Mouse (Mus musculus): Measurements from ENCODE around the gene Ror1.

Ror1 gene

DNA sequence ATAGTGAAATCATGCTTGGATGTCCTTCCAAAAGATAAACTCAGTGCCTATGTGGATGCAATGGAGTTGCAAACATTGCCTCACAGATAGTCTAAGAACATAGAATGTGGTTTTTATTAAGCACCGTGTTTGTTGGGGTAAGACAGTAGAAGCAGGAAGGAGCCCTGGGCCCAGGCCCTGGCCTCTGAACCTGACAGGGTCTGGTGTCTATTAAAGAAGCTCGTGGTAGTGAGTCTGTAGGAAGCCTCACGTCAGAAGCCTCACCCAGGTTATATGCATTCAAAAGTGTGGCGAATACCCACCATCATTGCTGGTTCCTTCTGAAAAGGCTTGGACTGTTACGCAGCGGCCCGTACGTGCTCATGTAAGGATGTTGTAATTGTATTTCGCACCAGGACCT lies 157.8 kb downstream of the Ror1 start:
- DNase-seq (ENCODE audit: low spot score), result no peak

DNA sequence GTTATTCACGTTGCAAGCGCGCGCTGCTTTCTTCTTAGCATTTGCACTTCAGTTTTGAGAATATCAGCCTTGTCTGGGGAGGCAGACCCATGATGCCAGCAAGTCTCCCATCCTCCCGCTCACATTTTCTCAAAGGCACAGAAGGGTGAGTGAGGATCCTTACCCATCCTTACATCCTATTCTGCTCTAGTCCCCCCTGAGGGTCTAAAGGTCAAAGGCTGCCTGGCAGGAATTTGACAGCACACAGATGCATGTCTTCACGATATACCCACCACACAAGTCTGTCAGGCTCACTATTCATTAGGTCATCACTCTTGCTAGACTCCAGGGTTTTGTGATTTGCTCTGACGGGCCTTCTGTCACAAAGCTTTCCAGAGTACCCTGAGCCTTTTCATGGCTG lies 158.2 kb downstream of the Ror1 start:
- no peak for DNase-seq (ENCODE audit: low spot score)

GRCm38 (mm10) chr4:100258462-100258861 lies 162.9 kb downstream of the Ror1 start:
- no peak for DNase-seq (ENCODE audit: low spot score)

DNA sequence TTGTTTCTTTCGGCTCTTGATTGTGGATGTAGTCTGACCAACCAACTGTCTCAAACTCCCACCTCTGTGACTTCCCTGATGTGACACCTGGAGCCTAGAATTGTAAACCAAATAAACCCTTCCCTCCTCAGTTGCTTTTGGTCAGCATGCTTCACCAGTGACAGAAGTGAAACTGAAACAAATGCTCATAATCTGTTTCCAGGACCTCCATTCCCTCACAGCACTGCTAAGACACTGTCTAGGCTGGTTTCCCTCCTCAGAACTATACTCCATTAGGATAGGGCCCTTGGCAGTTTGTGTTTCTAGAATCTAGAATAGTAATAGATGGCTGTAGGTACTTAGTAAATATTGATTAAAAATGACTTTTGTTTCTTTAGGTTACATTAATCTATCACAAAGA lies 168.3 kb downstream of the Ror1 start:
- DNase-seq (ENCODE audit: low spot score), result no peak

GRCm38 (mm10) chr4:100271059-100271735 lies 175.6 kb downstream of the Ror1 start:
- DNase-seq (ENCODE audit: low spot score), result no peak

DNA sequence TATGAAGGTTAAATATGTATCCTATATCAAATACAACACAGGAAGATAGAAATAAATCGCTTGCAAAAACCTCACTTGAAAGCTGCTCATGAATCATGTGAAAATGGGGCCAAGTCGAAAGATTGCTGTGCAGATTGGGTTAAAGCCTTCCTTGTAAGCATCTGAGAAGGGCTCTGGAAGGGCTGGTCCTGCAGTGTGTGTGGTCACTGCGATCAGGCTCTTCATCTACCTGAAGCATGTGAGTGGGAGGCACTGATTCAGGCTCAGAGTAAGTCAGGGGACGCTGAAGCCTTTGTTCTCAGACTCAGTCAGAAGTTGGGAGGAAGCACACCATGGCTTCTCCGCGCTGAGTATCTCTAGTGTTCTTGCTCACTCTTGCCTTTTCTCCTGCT lies 176.1 kb downstream of the Ror1 start:
- no peak for DNase-seq (ENCODE audit: low spot score)

- no peak for DNase-seq (ENCODE audit: low spot score)
These were observed 177.8 kb downstream of the Ror1 start for GRCm38 (mm10) chr4:100273356-100273755.

- DNase-seq (ENCODE audit: low spot score), result no peak
These were observed 178.4 kb downstream of the Ror1 start for GRCm38 (mm10) chr4:100273807-100274480.

DNA sequence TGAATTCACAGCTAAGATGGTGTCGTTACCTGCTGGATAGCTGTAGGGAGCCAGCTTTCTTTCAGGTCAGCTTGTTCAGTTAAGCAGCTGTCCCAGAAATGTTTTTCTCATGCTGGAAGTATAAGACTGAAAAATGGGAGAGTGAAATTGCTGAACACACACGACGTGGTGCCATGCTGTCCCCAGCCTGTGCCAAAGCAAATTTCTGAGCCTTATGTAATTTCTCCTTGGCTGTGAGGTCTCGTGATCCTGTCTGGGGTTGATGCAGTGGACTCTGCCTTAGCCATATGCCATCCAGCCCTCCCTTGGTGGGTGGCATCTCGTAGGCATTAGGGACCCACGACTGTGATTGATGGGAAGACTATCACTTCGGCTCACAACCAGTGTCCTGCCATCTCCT lies 180.9 kb downstream of the Ror1 start:
- DNase-seq (ENCODE audit: low spot score), result no peak

DNA sequence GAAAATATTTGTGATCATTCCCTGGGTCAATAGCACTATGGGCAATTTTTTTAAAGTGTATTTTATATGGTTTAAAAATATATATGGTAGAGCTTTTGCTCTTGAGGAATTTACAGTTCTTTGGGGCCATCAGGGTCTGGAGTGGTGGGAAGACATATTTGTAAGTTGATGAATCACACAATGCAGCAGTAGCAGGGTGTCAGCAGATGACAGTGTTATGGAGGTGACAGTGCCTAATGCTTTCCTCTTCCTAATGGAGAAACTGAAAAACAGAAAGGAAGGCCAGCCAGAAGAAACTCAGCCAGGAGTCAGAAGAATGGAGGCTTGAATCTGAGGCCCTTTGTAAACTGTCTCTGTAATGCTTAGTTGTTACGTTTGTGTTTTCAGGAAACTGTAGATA lies 181.4 kb downstream of the Ror1 start:
- DNase-seq (ENCODE audit: low spot score), result no peak

GRCm38 (mm10) chr4:100283171-100283880 lies 187.7 kb downstream of the Ror1 start:
- DNase-seq (ENCODE audit: low spot score), result no peak

DNA sequence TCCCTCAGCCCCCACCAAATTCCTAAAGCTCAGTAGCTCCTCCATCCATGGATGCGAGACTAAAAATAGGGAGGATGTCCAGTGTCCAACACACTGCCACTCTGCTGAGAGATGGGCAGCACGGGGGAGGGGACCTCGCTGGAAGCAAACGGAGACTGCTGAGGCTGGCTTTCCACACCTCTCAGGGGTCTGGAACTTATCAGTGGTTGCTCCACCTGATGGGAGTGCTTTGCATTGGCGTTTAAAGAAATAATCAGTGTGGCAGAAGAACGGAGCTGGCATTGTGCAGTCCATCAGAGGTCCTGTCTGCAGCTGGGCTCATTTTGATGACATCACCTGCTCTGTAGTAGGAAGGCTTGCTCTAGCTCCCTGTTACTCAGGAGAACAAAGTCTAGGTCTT lies 188.9 kb downstream of the Ror1 start:
- no peak for DNase-seq (ENCODE audit: low spot score)

GRCm38 (mm10) chr4:100286111-100286541 lies 190.5 kb downstream of the Ror1 start:
- no peak for DNase-seq (ENCODE audit: low spot score)

GRCm38 (mm10) chr4:100286800-100287199 lies 191.2 kb downstream of the Ror1 start:
- no peak for DNase-seq (ENCODE audit: low spot score)

- DNase-seq (ENCODE audit: low spot score), result no peak
These were observed 192.2 kb downstream of the Ror1 start for GRCm38 (mm10) chr4:100287829-100288228.

DNA sequence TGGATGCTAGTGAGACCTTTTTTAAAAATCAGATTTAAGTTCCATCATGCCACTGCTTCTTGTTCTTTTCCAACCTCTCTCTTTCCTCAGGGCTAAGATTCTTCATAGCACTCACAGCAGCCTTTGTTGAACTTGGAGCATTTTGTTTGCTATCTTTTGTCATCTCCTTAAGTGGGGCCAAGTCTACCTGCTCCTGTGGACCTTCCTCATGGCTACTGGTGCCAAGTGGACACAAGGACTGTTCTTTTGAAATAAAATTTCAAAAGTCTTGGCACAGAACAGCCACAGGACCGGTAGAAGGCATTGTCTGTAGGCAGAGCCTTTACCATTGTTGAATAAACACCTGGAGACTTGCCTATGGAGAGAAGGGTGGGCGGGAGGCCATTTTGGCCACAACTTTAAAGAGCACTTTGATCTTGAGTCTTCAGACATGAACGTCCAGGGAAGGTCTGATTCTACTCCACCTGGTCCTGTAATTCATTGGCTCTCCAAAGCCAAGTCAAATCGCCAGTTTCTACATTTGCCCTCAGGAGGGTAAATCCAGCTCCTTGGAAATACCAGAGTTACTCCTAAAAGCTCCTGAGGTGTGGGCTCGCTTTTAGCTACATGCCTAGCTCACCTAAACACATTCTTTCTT lies 195.5 kb downstream of the Ror1 start:
- DNase-seq (ENCODE audit: low spot score), result no peak

GRCm38 (mm10) chr4:100297678-100298077 lies 202.1 kb downstream of the Ror1 start:
- no peak for DNase-seq (ENCODE audit: low spot score)

DNA sequence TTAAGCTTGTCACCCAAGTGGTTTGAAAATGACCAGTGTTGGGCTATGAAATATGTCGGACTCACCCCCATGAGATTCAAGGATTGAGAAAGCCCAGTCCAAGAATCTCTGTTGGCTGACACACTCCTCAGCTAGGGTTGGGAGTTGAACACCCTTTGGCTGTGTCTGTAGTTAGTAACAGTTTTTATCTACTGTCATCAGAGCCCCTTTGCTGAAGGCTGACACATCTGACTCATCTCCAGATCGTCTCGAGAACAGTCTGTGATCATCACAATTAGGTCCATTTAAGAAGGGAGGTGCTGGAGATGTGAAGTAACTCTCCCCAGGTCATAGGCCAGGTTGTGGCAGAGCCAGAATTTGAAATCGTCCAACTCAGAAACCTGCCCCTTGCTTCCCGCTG lies 203.0 kb downstream of the Ror1 start:
- DNase-seq (ENCODE audit: low spot score), result no peak

DNA sequence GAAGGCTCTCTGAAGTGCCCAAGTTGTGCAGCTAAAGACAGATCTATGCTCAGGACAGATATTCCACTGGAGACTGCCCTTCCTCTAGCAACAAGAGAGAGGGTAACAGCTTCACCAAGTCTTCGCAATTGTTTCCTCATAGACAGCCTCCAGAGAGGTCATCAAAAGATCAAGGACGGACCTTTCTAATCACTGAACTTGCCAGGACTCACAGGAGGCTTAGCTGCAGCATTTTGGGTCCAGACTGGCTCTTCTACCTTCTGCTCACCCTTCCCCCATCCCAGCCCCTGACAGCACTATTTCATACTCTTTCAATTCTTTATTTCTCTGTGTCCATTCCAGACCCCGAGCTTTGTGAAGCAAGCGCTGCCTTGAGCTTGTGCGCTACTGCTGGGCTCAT lies 204.6 kb downstream of the Ror1 start:
- DNase-seq (ENCODE audit: low spot score), result no peak

GRCm38 (mm10) chr4:100301423-100301822 lies 205.8 kb downstream of the Ror1 start:
- DNase-seq (ENCODE audit: low spot score), result no peak

GRCm38 (mm10) chr4:100307365-100307764 lies 211.8 kb downstream of the Ror1 start:
- no peak for DNase-seq (ENCODE audit: low spot score)

- DNase-seq (ENCODE audit: low spot score), result no peak
These were observed 216.4 kb downstream of the Ror1 start for GRCm38 (mm10) chr4:100311775-100312537.
